Mouse (Mus musculus) embryonic facial prominence, embryonic 14.5 days (tissue): ENCODE data around the gene Olfr134. TPM values are rescaled to one million over a fixed set of nuclear protein-coding genes. Genes with fewer than 3 reads are reported as not detected.
A peak's percentile ranks its signal among the peaks of the same experiment; 100 is the strongest.
"Not testable (repeated sequence)": the region's sequence is repeated elsewhere in the genome, so short reads cannot be mapped to it uniquely, and the experiment has no call there.

Source experiments
- ATAC-seq: fragments of 200-750 bp; cut with Nextera tagmentation; 2 replicates; pipeline ENCODE4 v1.8.0; 2017; ENCODE audit warnings: low read depth, moderate number of reproducible peaks, moderate TSS enrichment
- DNase-seq: peaks from one replicate; pipeline ENCODE4 v3.0.0-alpha.2; 2015; ENCODE audit warnings: low spot score
- H3K27ac ChIP-seq: fragments of 300-500 bp; sonication (generic); replicated peaks from 2 replicates; pipeline ENCODE4 v1.5.1; 2014; ENCODE audit warnings: low read depth, mild to moderate bottlenecking, low read length, moderate library complexity
- H3K27me3 ChIP-seq: fragments of 300-500 bp; sonication (generic); replicated peaks from 2 replicates; pipeline ENCODE4 v1.6.1; 2014; ENCODE audit warnings: low read length; ENCODE audit not compliant: control insufficient read depth, insufficient read depth
- H3K36me3 ChIP-seq: fragments of 300-500 bp; sonication (generic); 2 replicates; pipeline ENCODE4 v1.6.1; 2014; ENCODE audit warnings: low read length, mixed read lengths; ENCODE audit not compliant: control insufficient read depth, insufficient read depth
- H3K4me1 ChIP-seq: fragments of 300-500 bp; sonication (generic); 2 replicates; pipeline ENCODE4 v1.6.1; 2014; ENCODE audit warnings: antibody characterized with exemption, low read length; ENCODE audit not compliant: control insufficient read depth, insufficient read depth
- H3K4me2 ChIP-seq: fragments of 300-500 bp; sonication (generic); 2 replicates; pipeline ENCODE4 v1.6.1; 2014; ENCODE audit warnings: low read depth, mild to moderate bottlenecking, low read length, moderate library complexity, mixed read lengths
- H3K4me3 ChIP-seq: fragments of 300-500 bp; sonication (generic); 2 replicates; pipeline ENCODE4 v1.5.1; 2014; ENCODE audit warnings: low read depth, mild to moderate bottlenecking, low read length
- H3K9ac ChIP-seq: fragments of 300-500 bp; sonication (generic); 2 replicates; pipeline ENCODE4 v1.6.1; 2014; ENCODE audit warnings: low read depth, mild to moderate bottlenecking, low read length, moderate library complexity, mixed read lengths
- H3K9me3 ChIP-seq: fragments of 300-500 bp; sonication (generic); 2 replicates; pipeline ENCODE4 v1.6.1; 2016; ENCODE audit warnings: low read length; ENCODE audit not compliant: control insufficient read depth
- WGBS: fragments of 180-500 bp; shearing (Covaris S2); extraction: QIAGEN DNeasy Blood & Tissue Kit; methylation state at CpG from one replicate; pipeline ENCODE4 v1.1.7; 2014; 5-methylcytosine and 5-hydroxymethylcytosine counted together
- polyA plus RNA-seq: library from polyadenylated mRNA; unstranded; fragments of >200 nt; fragmentation: Nextera tagmentation; extraction: Ambion mirVana; gene quantifications from 2 replicates; pipeline ENCODE4 v1.2.1, GENCODE M21; 2014

Olfr134 gene
- not detected in 2 replicates for polyA plus RNA-seq

DNA sequence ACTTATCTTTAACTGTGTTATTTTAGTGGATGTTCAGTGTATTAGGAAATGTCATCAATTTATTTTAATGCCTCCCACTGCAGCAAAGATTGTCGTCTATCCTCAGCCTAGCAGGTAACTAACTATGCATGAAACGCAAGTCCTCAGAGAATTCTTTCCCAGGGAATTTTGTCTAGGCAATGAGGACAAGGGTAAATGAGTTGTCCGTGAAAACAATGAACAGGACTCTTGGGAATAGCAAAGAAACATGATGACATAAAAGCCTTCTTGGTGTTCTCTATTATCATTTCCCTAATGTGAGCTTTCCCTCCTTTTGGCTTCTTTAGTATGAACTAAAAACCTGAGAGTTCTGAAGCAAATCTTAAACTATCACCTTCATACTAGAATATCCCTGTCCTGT is at the start of gene Olfr134:
TSS of gene Olfr134 (plus strand) at position 301 of the 400 bp plus-strand sequence.
- 62% methylated on average over 3 of the region's 3 CpGs for WGBS
- peak; percentile 1 for DNase-seq
- Histone ChIP-seq H3K9ac (no peak within 1 kb of the TSS), H3K27ac (no peak within 1 kb of the TSS), H3K4me3 (no peak within 1 kb of the TSS), H3K27me3 (no peaks in the 10 kb centered on the region), H3K36me3 (no peaks in the 10 kb centered on the region), H3K4me1 (no peaks in the 10 kb centered on the region), H3K9me3 (0 out of 2 replicates have a peak, but pooled peaks cover 4% of the 10 kb centered on the region), H3K4me2 (no peak within 1 kb of the TSS)
- ATAC-seq, result no peak

DNA sequence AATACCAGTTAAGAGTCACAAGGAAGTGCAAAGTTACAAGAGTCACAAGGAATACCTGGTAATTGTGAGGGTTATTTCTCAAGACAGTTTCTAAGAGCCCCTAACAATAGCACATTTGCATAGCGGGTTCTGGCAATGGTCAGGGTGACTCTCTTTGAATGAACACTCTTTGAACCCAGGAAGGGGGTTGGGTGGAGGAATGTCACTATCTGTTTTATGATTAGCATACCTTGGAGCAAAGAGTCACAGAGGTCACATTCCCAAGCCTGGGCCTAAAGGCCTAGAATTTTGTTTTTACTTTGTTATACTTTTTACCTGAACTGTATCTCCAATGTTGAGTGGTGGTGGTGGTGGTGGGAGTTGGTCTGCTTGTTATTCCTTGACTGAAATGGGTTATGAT is 47.0 kb upstream of the Olfr134 start:
- 86% methylated on average over 1 of the region's 1 CpGs for WGBS
- DNase-seq, H3K36me3 ChIP-seq, ATAC-seq, H3K4me2 ChIP-seq, H3K9ac ChIP-seq, H3K4me1 ChIP-seq, H3K27ac ChIP-seq, H3K4me3 ChIP-seq, H3K27me3 ChIP-seq: not testable (repeated sequence)
- 0 out of 2 replicates have a peak, but pooled peaks cover 10% of the 10 kb centered on the region for H3K9me3 ChIP-seq

DNA sequence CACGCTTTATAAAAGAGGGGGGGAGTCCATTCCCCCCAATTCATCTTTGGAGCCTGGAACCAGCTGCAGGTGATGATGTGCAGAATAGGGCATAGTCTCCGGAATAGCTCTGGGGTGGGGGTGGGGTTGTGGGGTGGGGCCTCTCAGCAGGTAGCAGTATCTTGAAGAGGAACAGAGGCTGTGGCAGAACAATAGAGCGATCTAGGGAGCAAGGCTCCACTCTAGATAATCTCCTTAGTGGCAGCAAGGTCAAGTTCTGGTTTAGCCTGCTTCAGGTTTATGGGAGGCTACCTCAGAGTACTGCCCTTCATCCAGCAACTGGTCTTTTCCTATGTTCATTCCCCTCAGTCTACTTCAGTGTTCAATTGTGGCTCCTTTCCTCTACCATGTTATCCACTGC is 45.8 kb upstream of the Olfr134 start:
- H3K9me3 ChIP-seq, result 0 out of 2 replicates have a peak, but pooled peaks cover 10% of the 10 kb centered on the region
- not testable (repeated sequence) for ATAC-seq, H3K4me2 ChIP-seq, DNase-seq, H3K27ac ChIP-seq, H3K4me1 ChIP-seq, H3K4me3 ChIP-seq, H3K27me3 ChIP-seq, H3K9ac ChIP-seq, H3K36me3 ChIP-seq
- WGBS, result 71% methylated on average over 3 of the region's 3 CpGs

DNA sequence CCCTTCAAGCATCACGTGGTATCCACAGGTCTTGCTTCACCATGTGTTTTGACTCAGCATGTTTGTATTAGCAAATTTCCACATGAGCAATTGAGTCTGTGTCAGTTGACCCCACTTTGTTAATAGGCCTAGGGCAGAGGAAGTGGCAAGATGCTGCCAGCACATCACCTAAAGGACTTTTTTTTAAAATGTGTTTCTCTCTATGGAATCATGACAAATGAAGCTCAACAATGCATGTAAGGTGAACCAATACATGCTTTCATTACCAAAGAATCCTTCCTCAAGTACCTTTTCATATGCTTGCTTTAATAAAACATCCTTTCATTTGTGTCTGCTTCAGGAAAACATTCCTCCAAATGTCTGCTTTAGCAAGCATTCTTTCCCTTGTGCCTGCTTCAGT is 36.8 kb upstream of the Olfr134 start, which contains the start of gene Olfr132:
TSS of gene Olfr132 (minus strand) at position 101 of the 400 bp plus-strand sequence.
- no peaks in the 10 kb centered on the region for H3K27me3 ChIP-seq
- H3K9ac ChIP-seq, result no peak within 1 kb of the TSS
- H3K36me3 ChIP-seq, result no peaks in the 10 kb centered on the region
- no peaks in the 10 kb centered on the region for H3K9me3 ChIP-seq
- 67% methylated on average over 1 of the region's 1 CpGs for WGBS
- H3K4me1 ChIP-seq, result no peaks in the 10 kb centered on the region
- H3K27ac ChIP-seq, result no peak within 1 kb of the TSS
- no peak for DNase-seq
- no peak within 1 kb of the TSS for H3K4me2 ChIP-seq
- no peak for ATAC-seq
- no peak within 1 kb of the TSS for H3K4me3 ChIP-seq

DNA sequence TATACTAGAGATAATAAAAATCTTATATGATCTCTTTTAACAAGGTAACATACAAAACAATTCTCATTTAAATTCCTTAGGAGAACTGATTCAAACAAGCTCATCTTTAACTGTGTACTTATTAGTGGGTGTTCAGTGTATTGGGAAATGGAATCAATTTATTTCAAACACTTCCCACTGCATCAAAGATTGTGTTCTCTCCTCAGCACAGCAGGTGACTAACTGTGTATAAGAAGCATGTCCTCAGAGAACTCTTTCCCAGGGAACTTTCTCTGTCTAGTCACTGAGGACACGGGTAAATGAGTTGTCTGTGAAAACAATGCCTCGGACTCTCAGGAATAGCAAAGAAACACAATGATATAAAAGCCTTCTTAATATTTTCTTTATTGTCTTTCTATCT is 26.2 kb upstream of the Olfr134 start, which contains the start of gene Olfr133:
TSS of gene Olfr133 (plus strand) at position 301 of the 400 bp plus-strand sequence.
- H3K36me3 ChIP-seq, result no peaks in the 10 kb centered on the region
- no peaks in the 10 kb centered on the region for H3K4me1 ChIP-seq
- H3K4me2 ChIP-seq, result no peak within 1 kb of the TSS
- no peaks in the 10 kb centered on the region for H3K27me3 ChIP-seq
- 63% methylated on average over 2 of the region's 2 CpGs for WGBS
- H3K9me3 ChIP-seq, result no peaks in the 10 kb centered on the region
- H3K9ac ChIP-seq, result no peak within 1 kb of the TSS
- ATAC-seq, result no peak
- no peak for DNase-seq
- no peak within 1 kb of the TSS for H3K27ac ChIP-seq
- H3K4me3 ChIP-seq, result no peak within 1 kb of the TSS

DNA sequence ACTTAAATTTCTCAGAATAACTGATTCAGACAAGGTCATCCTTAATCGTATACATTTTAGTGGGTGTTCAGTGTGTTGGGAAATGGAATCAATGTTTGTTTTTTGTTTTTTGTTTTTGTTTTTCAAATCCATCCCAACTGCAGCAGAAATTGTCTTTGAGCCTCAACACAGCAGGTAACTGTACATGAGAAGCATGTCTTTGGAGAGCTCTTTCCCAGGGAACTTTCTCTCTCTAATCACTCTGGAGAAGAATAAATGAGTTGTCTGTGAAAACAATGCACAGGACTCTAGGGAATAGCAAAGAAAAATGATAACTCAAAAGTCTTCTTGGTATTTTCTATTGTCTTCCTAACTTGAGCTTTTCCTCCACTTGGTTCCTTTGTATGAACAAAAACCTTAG is 32.8 kb downstream of the Olfr134 start, which contains the start of gene Olfr135:
TSS of gene Olfr135 (plus strand) at position 301 of the 400 bp plus-strand sequence.
- Histone ChIP-seq H3K27me3 (no peaks in the 10 kb centered on the region), H3K4me3 (no peak within 1 kb of the TSS), H3K9me3 (peaks cover 2% of the 10 kb centered on the region; the same call in 1 of the 2 replicates), H3K4me1 (no peaks in the 10 kb centered on the region), H3K27ac (no peak within 1 kb of the TSS), H3K4me2 (no peak within 1 kb of the TSS), H3K9ac (no peak within 1 kb of the TSS), H3K36me3 (no peaks in the 10 kb centered on the region)
- DNase-seq (no peak), ATAC-seq (no peak)
- WGBS, result 90% methylated on average over 1 of the region's 1 CpGs

Other genes with a start within 250 kb of the Olfr134 start
- not detected in 2 replicates for gene Olfr761, start 218.3 kb upstream of the Olfr134 start, polyA plus RNA-seq
- not detected in 2 replicates for gene Olfr129, start 111.3 kb upstream of the Olfr134 start, polyA plus RNA-seq
- not detected in 2 replicates for gene Olfr130, start 107.5 kb upstream of the Olfr134 start, polyA plus RNA-seq
- gene Olfr131, start 82.7 kb upstream of the Olfr134 start, polyA plus RNA-seq, result 0.22 and 0.30 TPM in 2 replicates
- not detected in 2 replicates for gene Olfr132, start 36.9 kb upstream of the Olfr134 start, polyA plus RNA-seq
- not detected in 2 replicates for gene Olfr133, start 26.1 kb upstream of the Olfr134 start, polyA plus RNA-seq
- gene Olfr135, start 32.9 kb downstream of the Olfr134 start, polyA plus RNA-seq, result not detected in 2 replicates
- not detected in 2 replicates for gene Olfr138, start 89.6 kb downstream of the Olfr134 start, polyA plus RNA-seq
- gene Olfr137, start 136.2 kb downstream of the Olfr134 start, polyA plus RNA-seq, result not detected in 2 replicates
- 0.18 and 0.24 TPM in 2 replicates for gene Olfr136, start 158.4 kb downstream of the Olfr134 start, polyA plus RNA-seq
- not detected in 2 replicates for gene Esp36, start 248.8 kb downstream of the Olfr134 start, polyA plus RNA-seq